Mouse (Mus musculus) limb, embryonic 14.5 days (tissue): ENCODE results near the gene Tnfsfm13. TPM values are rescaled to one million over a fixed set of nuclear protein-coding genes. Genes with fewer than 3 reads are reported as not detected.
A peak's percentile ranks its signal among the peaks of the same experiment; 100 is the strongest.

Experiments used
- ATAC-seq: fragments of 200-750 bp; cut with Nextera tagmentation; 2 replicates; pipeline ENCODE4 v1.8.0; 2017; ENCODE audit warnings: low read depth, moderate number of reproducible peaks, moderate TSS enrichment; ENCODE audit not compliant: low FRiP score
- DNase-seq: peaks from one replicate; pipeline ENCODE4 v3.0.0-alpha.2; 2015; ENCODE audit warnings: low spot score
- H3K27ac ChIP-seq: fragments of 300-500 bp; sonication (generic); replicated peaks from 2 replicates; pipeline ENCODE4 v1.5.1; 2014; ENCODE audit warnings: low read depth, mild to moderate bottlenecking, low read length, moderate library complexity, mixed read lengths
- H3K27me3 ChIP-seq: fragments of 300-500 bp; sonication (generic); 2 replicates; pipeline ENCODE4 v1.6.1; 2014; ENCODE audit warnings: low read length, mixed read lengths; ENCODE audit not compliant: control insufficient read depth, insufficient read depth
- H3K36me3 ChIP-seq: fragments of 300-500 bp; sonication (generic); 2 replicates; pipeline ENCODE4 v1.6.1; 2014; ENCODE audit warnings: mild to moderate bottlenecking, low read length, moderate library complexity, mixed read lengths; ENCODE audit not compliant: control insufficient read depth, insufficient read depth
- H3K4me1 ChIP-seq: fragments of 300-500 bp; sonication (generic); 2 replicates; pipeline ENCODE4 v1.6.1; 2014; ENCODE audit warnings: antibody characterized with exemption, low read length, mixed read lengths; ENCODE audit not compliant: control insufficient read depth, insufficient read depth
- H3K4me2 ChIP-seq: fragments of 300-500 bp; sonication (generic); replicated peaks from 2 replicates; pipeline ENCODE4 v1.6.1; 2014; ENCODE audit warnings: low read depth, mild to moderate bottlenecking, low read length, moderate library complexity; ENCODE audit not compliant: severe bottlenecking
- H3K4me3 ChIP-seq: fragments of 300-500 bp; sonication (generic); replicated peaks from 2 replicates; pipeline ENCODE4 v1.5.1; 2014; ENCODE audit warnings: low read length
- H3K9ac ChIP-seq: fragments of 300-500 bp; sonication (generic); 2 replicates; pipeline ENCODE4 v1.6.1; 2014; ENCODE audit warnings: mild to moderate bottlenecking, low read depth, low read length, moderate library complexity; ENCODE audit not compliant: severe bottlenecking
- H3K9me3 ChIP-seq: fragments of 300-500 bp; sonication (generic); 2 replicates; pipeline ENCODE4 v1.6.1; 2016; ENCODE audit warnings: low read length; ENCODE audit not compliant: control insufficient read depth
- POLR2A ChIP-seq: fragments of 200-500 bp; IDR thresholded peaks from 2 replicates; pipeline ENCODE4 v1.8.0; 2012; ENCODE audit warnings: inconsistent platforms, mild to moderate bottlenecking, moderate library complexity, borderline replicate concordance; ENCODE audit not compliant: insufficient read depth, insufficient read length; ENCODE audit errors: extremely low read depth
- WGBS: fragments of 180-500 bp; shearing (Covaris S2); extraction: QIAGEN DNeasy Blood & Tissue Kit; methylation state at CpG from one replicate; pipeline ENCODE4 v1.1.7; 2014; 5-methylcytosine and 5-hydroxymethylcytosine counted together
- polyA plus RNA-seq, 2 experiments: library from polyadenylated mRNA; depleted of rRNA in 1 of 2; stranded (reverse) in 1 of 2; unstranded in 1 of 2; fragments of >200 nt; fragmentation: Nextera tagmentation in 1 of 2; extraction: Ambion mirVana in 1 of 2; gene quantifications; 2 replicates each; pipeline versions ENCODE4 v1.2.1 to v1.2.3; 2012 to 2014

The Tnfsfm13 gene
- polyA plus RNA-seq, 2 experiments = 6.6 to 6.9 TPM

DNA sequence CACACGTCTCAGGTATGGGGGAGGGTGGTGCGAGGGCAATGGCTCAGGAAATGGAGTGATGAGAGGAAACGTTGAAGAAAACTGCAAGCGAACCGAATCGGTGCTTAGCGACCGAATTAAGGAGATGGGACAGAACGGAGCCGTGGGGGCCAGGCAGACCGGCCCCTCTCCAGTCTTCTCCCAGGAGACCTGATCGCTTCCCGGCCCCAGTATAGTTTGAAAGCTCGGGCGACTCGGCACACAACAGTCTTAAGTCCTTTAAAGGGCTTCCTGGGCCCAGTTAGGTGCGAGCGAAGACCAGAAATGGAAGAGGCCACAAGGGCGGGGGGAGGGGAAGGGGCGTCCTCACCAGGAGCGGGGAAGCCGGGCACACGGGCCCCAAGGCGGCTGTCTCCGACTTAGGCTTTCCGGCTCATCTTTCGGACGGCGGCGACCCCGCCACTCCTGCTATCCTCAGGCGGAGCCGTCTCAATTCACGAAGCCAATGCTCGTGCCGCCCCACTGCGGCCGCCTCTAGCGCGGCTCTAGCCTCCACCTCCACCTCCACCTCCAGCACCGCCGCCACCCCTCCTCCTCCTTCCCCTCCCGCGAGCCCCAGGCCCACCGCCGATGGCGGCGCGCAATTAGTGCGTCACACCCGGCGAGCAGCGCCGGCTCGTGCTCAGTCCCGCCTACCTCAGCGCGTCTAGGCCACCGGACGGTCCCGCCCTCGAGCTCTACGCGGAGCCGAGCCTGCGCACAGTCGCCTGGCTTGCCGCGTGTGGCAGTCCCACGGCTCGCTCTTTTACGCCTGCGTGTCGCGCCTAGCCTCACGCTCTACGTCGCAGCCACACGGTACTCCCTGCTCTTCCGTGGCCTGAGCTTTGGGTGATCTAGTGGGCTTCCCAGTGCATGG lies 14.3 kb downstream of the Tnfsfm13 start, which contains the start of gene Senp3:
Gene Senp3 (minus strand): TSS at position 771 of the 895 bp plus-strand sequence.
- TF ChIP-seq POLR2A = peak; percentile 77; the same call in 1 of the 2 replicates
- ATAC-seq = peak; percentile 92
- Histone ChIP-seq H3K27me3 (no peaks in the 10 kb centered on the region), H3K4me3 (peak within 1 kb of the TSS; percentile 87), H3K36me3 (peaks cover 38% of the 10 kb centered on the region), H3K4me2 (peak within 1 kb of the TSS; percentile 88), H3K9ac (peak within 1 kb of the TSS; percentile 74), H3K4me1 (peaks cover 35% of the 10 kb centered on the region), H3K27ac (peak within 1 kb of the TSS; percentile 87), H3K9me3 (no peaks in the 10 kb centered on the region)
- 2% methylated on average over 58 of the region's 80 CpGs for WGBS
- DNase-seq = peak; percentile 97

- 90% methylated on average over 30 of the region's 30 CpGs for WGBS
- H3K36me3 ChIP-seq = peaks cover 51% of the 10 kb centered on the region
- no peaks in the 10 kb centered on the region for H3K27me3 ChIP-seq
- H3K4me1 ChIP-seq = peaks cover 23% of the 10 kb centered on the region
- ATAC-seq = no peak
- no peak for DNase-seq
- no peak for TF ChIP-seq POLR2A
- H3K9me3 ChIP-seq = no peaks in the 10 kb centered on the region
- H3K27ac ChIP-seq = no peak overlapping the region
- peak overlapping the region; percentile 88 for H3K4me2 ChIP-seq
- peak overlapping the region; percentile 74; the same call in 1 of the 2 replicates for H3K9ac ChIP-seq
- H3K4me3 ChIP-seq = peak overlapping the region; percentile 87
Observed at GRCm38 (mm10) chr11:69680136-69680855, 15.6 kb downstream of the Tnfsfm13 start.

GRCm38 (mm10) chr11:69679144-69679543 lies 16.8 kb downstream of the Tnfsfm13 start:
- H3K4me2 ChIP-seq = no peak overlapping the region
- H3K27ac ChIP-seq = no peak overlapping the region
- H3K9me3 ChIP-seq = no peaks in the 10 kb centered on the region
- peaks cover 23% of the 10 kb centered on the region for H3K4me1 ChIP-seq
- H3K27me3 ChIP-seq = no peaks in the 10 kb centered on the region
- no peak for DNase-seq
- no peak for ATAC-seq
- no peak for TF ChIP-seq POLR2A
- H3K4me3 ChIP-seq = no peak overlapping the region
- H3K36me3 ChIP-seq = peaks cover 62% of the 10 kb centered on the region
- H3K9ac ChIP-seq = no peak overlapping the region
- WGBS = 100% methylated on average over 2 of the region's 2 CpGs

DNA sequence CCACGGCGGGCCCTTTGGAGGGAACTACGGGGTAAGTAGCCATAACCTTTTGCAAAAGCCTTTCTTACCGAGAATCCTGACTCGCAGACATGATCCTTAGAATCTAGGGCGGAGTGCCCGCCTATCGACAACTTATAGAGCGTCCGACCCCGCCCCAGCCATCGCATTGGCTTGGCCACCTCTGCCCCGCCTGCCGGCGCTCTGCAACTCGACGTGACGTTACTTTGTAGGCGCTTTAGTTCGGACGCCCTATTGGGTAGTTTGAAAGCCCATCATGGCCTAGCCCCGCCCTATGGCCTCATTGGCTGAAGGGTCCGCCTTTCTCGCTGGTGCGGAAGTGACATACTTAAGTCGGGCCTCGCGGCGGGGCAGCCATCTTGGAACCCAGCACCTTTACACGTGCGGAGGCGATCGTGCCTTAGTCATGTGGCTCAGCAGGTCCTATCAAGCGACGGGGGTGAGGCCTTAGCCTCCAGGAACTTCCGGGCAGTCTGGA lies 23.6 kb downstream of the Tnfsfm13 start, which contains the start of gene Eif4a1:
Gene Eif4a1 (minus strand): TSS at position 213 of the 496 bp plus-strand sequence.
- peak within 1 kb of the TSS; percentile 88 for H3K4me2 ChIP-seq
- ATAC-seq (peak; percentile 97), DNase-seq (peak; percentile 100)
- peaks cover 15% of the 10 kb centered on the region for H3K4me1 ChIP-seq
- H3K36me3 ChIP-seq = peaks cover 85% of the 10 kb centered on the region
- peak within 1 kb of the TSS; percentile 99 for H3K9ac ChIP-seq
- under 1% methylated on average over 36 of the region's 36 CpGs for WGBS
- no peaks in the 10 kb centered on the region for H3K9me3 ChIP-seq
- peak; percentile 96; the same call in 1 of the 2 replicates for TF ChIP-seq POLR2A
- peak within 1 kb of the TSS; percentile 97 for H3K27ac ChIP-seq
- H3K27me3 ChIP-seq = no peaks in the 10 kb centered on the region
- peak within 1 kb of the TSS; percentile 100 for H3K4me3 ChIP-seq

- Histone ChIP-seq H3K9me3 (no peaks in the 10 kb centered on the region), H3K4me2 (peak overlapping the region; percentile 88), H3K4me3 (peak overlapping the region; percentile 100), H3K36me3 (peaks cover 84% of the 10 kb centered on the region), H3K4me1 (peaks cover 15% of the 10 kb centered on the region), H3K27me3 (no peaks in the 10 kb centered on the region), H3K9ac (peak overlapping the region; percentile 99), H3K27ac (peak overlapping the region; percentile 97)
- TF ChIP-seq POLR2A = no peak
- ATAC-seq (no peak), DNase-seq (no peak)
- WGBS = under 1% methylated on average over 43 of the region's 43 CpGs
Observed at GRCm38 (mm10) chr11:69671726-69672124, 24.2 kb downstream of the Tnfsfm13 start.
